Mouse (Mus musculus) activated CD4-positive, CD25-positive, alpha-beta regulatory T cell (primary cell): ENCODE data around the gene Gm7980. TPM values are rescaled to one million over a fixed set of nuclear protein-coding genes. Genes with fewer than 3 reads are reported as not detected.

Experiments used
- polyA plus RNA-seq, 2 experiments: library from polyadenylated mRNA; unstranded; fragments of 100-300 nt; shearing (Covaris generic); gene quantifications; one replicate each; pipeline ENCODE4 v1.2.1; 2017

Gene Gm7980
- not detected for polyA plus RNA-seq

DNA sequence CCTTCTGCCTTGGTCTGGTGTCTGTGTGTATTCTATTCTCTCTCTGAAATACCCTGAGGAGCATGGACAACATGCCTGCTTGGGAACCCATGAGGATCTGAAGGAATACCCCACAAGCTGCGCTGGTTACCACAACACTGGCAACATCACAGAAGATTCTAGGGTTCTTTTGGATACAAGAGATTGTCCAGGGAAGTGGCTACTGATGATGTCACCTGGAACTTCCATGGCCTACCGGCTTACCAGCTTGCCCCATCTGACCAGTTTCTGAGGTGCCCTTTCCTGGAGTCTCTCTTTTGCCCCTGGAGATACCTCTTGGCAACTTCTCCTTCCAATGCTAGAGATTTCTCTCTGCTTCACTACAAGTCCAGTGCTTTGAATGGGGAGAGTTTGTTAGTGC lies at the start of gene Gm7980:
Gene Gm7980, minus strand, starts transcription at position 101 of the 400 bp plus-strand sequence.

DNA sequence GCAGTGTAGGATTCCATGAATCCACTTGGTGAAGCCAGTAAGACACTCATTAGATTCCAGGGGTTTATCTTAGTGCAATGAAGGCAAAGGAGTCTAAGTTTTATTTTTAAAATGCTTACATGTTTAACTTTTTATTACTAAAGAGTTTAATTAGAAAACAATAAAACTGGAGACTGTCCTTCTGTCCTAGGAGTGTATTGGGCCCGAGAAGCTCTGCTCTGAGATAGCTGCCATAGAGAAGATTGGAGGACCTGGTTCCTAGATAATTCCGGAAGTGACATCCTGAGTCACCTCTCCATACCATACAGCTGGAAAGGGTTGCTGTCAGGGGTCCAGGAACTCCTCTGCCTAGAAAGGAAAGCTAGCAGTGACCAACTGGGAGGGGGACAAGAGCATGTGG lies 36.6 kb upstream of the Gm7980 start, which contains the start of gene 1700024B05Rik:
Gene 1700024B05Rik, plus strand, starts transcription at position 301 of the 400 bp plus-strand sequence.

DNA sequence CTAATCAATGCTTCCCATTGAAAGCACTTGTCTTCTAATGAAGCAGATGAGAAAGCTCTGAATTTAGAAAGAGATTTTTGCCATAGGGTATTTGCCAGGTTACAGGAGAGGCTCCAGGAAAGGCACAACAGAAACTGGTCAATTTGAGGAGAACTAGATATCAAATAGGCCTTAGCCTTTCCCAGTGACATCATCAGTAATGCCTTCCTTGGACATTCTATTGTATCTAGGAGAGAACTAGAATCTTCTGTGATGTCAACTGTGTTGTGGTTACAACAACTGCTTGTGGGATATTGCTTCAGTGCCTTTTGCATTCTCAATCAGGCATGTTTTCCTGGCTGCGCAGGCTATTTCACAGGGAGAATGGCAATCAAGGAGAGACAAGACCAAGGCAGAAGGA lies 17.6 kb upstream of the Gm7980 start, which contains the start of gene 1700049E17Rik1:
Gene 1700049E17Rik1, plus strand, starts transcription at position 301 of the 400 bp plus-strand sequence.

Other genes starting within 250 kb of the Gm7980 start
- gene Gm8068, start 205.4 kb downstream of the Gm7980 start, polyA plus RNA-seq: under 1 TPM in 1 of 2 experiments, not detected in 1; 0.29 TPM
- not detected for gene Gm7929, start 156.7 kb downstream of the Gm7980 start, polyA plus RNA-seq
- not detected for gene Gm47189, start 134.8 kb downstream of the Gm7980 start, polyA plus RNA-seq
- gene 1700049E17Rik1, start 17.7 kb upstream of the Gm7980 start, polyA plus RNA-seq: not detected
- gene 1700024B05Rik, start 36.7 kb upstream of the Gm7980 start, polyA plus RNA-seq: under 1 TPM in 1 of 2 experiments, not detected in 1; 0.14 TPM
- gene Gm6401, start 60.6 kb upstream of the Gm7980 start, polyA plus RNA-seq: not detected
- not detected for gene Gm3543, start 76.0 kb upstream of the Gm7980 start, polyA plus RNA-seq
- not detected for gene Gm7951, start 210.1 kb upstream of the Gm7980 start, polyA plus RNA-seq